Mouse (Mus musculus): ENCODE measurements around the gene Dusp2. TPM values are rescaled to one million over a fixed set of nuclear protein-coding genes. Genes with fewer than 3 reads are reported as not detected.

The Dusp2 gene
- polyA plus RNA-seq, 1 experiment from 2014 or later: 3.2 TPM

GRCm38 (mm10) chr2:127306123-127306522 lies 29.8 kb upstream of the Dusp2 start:
- Histone ChIP-seq H3K4me3 (ENCODE audit: low read depth, low read length) (no peak overlapping the region), H3K4me1 (ENCODE audit: control insufficient read depth, insufficient read depth, low read length) (no peaks in the 10 kb centered on the region), H3K4me2 (replicated peaks; ENCODE audit: low read depth, low read length) (no peak overlapping the region), H3K9ac (replicated peaks; ENCODE audit: low read depth, low read length) (no peak overlapping the region), H3K36me3 (ENCODE audit: control insufficient read depth, insufficient read depth, low read length) (no peaks in the 10 kb centered on the region), H3K27me3 (ENCODE audit: control insufficient read depth, insufficient read depth, low read length) (no peaks in the 10 kb centered on the region), H3K9me3 (ENCODE audit: control insufficient read depth, low read depth, low read length) (no peaks in the 10 kb centered on the region), H3K27ac (ENCODE audit: low read length) (no peak overlapping the region)
- ATAC-seq (ENCODE audit: insufficient number of reproducible peaks, insufficient read depth, low FRiP score, low read depth): no peak

GRCm38 (mm10) chr2:127307179-127307578 lies 28.8 kb upstream of the Dusp2 start:
- Histone ChIP-seq H3K27me3 (ENCODE audit: control insufficient read depth, insufficient read depth, low read length) (no peaks in the 10 kb centered on the region), H3K4me1 (ENCODE audit: control insufficient read depth, insufficient read depth, low read length) (no peaks in the 10 kb centered on the region), H3K36me3 (ENCODE audit: control insufficient read depth, insufficient read depth, low read length) (no peaks in the 10 kb centered on the region), H3K9me3 (ENCODE audit: control insufficient read depth, low read depth, low read length) (no peaks in the 10 kb centered on the region), H3K9ac (replicated peaks; ENCODE audit: low read depth, low read length) (no peak overlapping the region), H3K4me2 (replicated peaks; ENCODE audit: low read depth, low read length) (no peak overlapping the region), H3K4me3 (ENCODE audit: low read depth, low read length) (no peak overlapping the region), H3K27ac (ENCODE audit: low read length) (no peak overlapping the region)
- ATAC-seq (ENCODE audit: insufficient number of reproducible peaks, insufficient read depth, low FRiP score, low read depth): no peak
- WGBS: 43% methylated on average over 3 of the region's 3 CpGs

GRCm38 (mm10) chr2:127308660-127309059 lies 27.3 kb upstream of the Dusp2 start:
- Histone ChIP-seq H3K4me1 (ENCODE audit: control insufficient read depth, insufficient read depth, low read length) (no peaks in the 10 kb centered on the region), H3K9me3 (ENCODE audit: control insufficient read depth, low read depth, low read length) (no peaks in the 10 kb centered on the region), H3K4me3 (ENCODE audit: low read depth, low read length) (no peak overlapping the region), H3K36me3 (ENCODE audit: control insufficient read depth, insufficient read depth, low read length) (no peaks in the 10 kb centered on the region), H3K4me2 (replicated peaks; ENCODE audit: low read depth, low read length) (no peak overlapping the region), H3K27me3 (ENCODE audit: control insufficient read depth, insufficient read depth, low read length) (no peaks in the 10 kb centered on the region), H3K27ac (ENCODE audit: low read length) (no peak overlapping the region), H3K9ac (replicated peaks; ENCODE audit: low read depth, low read length) (no peak overlapping the region)
- ATAC-seq (ENCODE audit: insufficient number of reproducible peaks, insufficient read depth, low FRiP score, low read depth): no peak
- WGBS: 89% methylated on average over 2 of the region's 2 CpGs

GRCm38 (mm10) chr2:127310246-127310645 lies 25.7 kb upstream of the Dusp2 start:
- ATAC-seq (ENCODE audit: insufficient number of reproducible peaks, insufficient read depth, low FRiP score, low read depth): no peak
- Histone ChIP-seq H3K4me3 (ENCODE audit: low read depth, low read length) (no peak overlapping the region), H3K27me3 (ENCODE audit: control insufficient read depth, insufficient read depth, low read length) (no peaks in the 10 kb centered on the region), H3K4me2 (replicated peaks; ENCODE audit: low read depth, low read length) (no peak overlapping the region), H3K9me3 (ENCODE audit: control insufficient read depth, low read depth, low read length) (no peaks in the 10 kb centered on the region), H3K27ac (ENCODE audit: low read length) (no peak overlapping the region), H3K4me1 (ENCODE audit: control insufficient read depth, insufficient read depth, low read length) (no peaks in the 10 kb centered on the region), H3K9ac (replicated peaks; ENCODE audit: low read depth, low read length) (no peak overlapping the region), H3K36me3 (ENCODE audit: control insufficient read depth, insufficient read depth, low read length) (no peaks in the 10 kb centered on the region)
- WGBS: 42% methylated on average over 2 of the region's 2 CpGs

- 89% methylated on average over 7 of the region's 7 CpGs for WGBS
- no peak for ATAC-seq (ENCODE audit: insufficient number of reproducible peaks, insufficient read depth, low FRiP score, low read depth)
- H3K4me1 ChIP-seq (ENCODE audit: control insufficient read depth, insufficient read depth, low read length): no peaks in the 10 kb centered on the region
- no peaks in the 10 kb centered on the region for H3K9me3 ChIP-seq (ENCODE audit: control insufficient read depth, low read depth, low read length)
- no peak overlapping the region for H3K27ac ChIP-seq (ENCODE audit: low read length)
- H3K27me3 ChIP-seq (ENCODE audit: control insufficient read depth, insufficient read depth, low read length): no peaks in the 10 kb centered on the region
- H3K9ac ChIP-seq (replicated peaks; ENCODE audit: low read depth, low read length): no peak overlapping the region
- no peaks in the 10 kb centered on the region for H3K36me3 ChIP-seq (ENCODE audit: control insufficient read depth, insufficient read depth, low read length)
- H3K4me2 ChIP-seq (replicated peaks; ENCODE audit: low read depth, low read length): no peak overlapping the region
- H3K4me3 ChIP-seq (ENCODE audit: low read depth, low read length): no peak overlapping the region
These were observed 25.3 kb upstream of the Dusp2 start for GRCm38 (mm10) chr2:127310685-127311084.

- ATAC-seq (ENCODE audit: insufficient number of reproducible peaks, insufficient read depth, low FRiP score, low read depth): no peak
- no peak overlapping the region for H3K9ac ChIP-seq (replicated peaks; ENCODE audit: low read depth, low read length)
- no peak overlapping the region for H3K27ac ChIP-seq (ENCODE audit: low read length)
- no peaks in the 10 kb centered on the region for H3K4me1 ChIP-seq (ENCODE audit: control insufficient read depth, insufficient read depth, low read length)
- H3K36me3 ChIP-seq (ENCODE audit: control insufficient read depth, insufficient read depth, low read length): no peaks in the 10 kb centered on the region
- no peak overlapping the region for H3K4me3 ChIP-seq (ENCODE audit: low read depth, low read length)
- no peaks in the 10 kb centered on the region for H3K27me3 ChIP-seq (ENCODE audit: control insufficient read depth, insufficient read depth, low read length)
- H3K4me2 ChIP-seq (replicated peaks; ENCODE audit: low read depth, low read length): no peak overlapping the region
- no peaks in the 10 kb centered on the region for H3K9me3 ChIP-seq (ENCODE audit: control insufficient read depth, low read depth, low read length)
- WGBS: 88% methylated on average over 1 of the region's 1 CpGs
These were observed 24.8 kb upstream of the Dusp2 start for GRCm38 (mm10) chr2:127311193-127311592.

GRCm38 (mm10) chr2:127312801-127313200 lies 23.2 kb upstream of the Dusp2 start:
- 91% methylated on average over 4 of the region's 4 CpGs for WGBS
- H3K27ac ChIP-seq (ENCODE audit: low read length): no peak overlapping the region
- no peak for ATAC-seq (ENCODE audit: insufficient number of reproducible peaks, insufficient read depth, low FRiP score, low read depth)
- no peak overlapping the region for H3K9ac ChIP-seq (replicated peaks; ENCODE audit: low read depth, low read length)
- no peak overlapping the region for H3K4me3 ChIP-seq (ENCODE audit: low read depth, low read length)
- H3K27me3 ChIP-seq (ENCODE audit: control insufficient read depth, insufficient read depth, low read length): no peaks in the 10 kb centered on the region
- H3K4me2 ChIP-seq (replicated peaks; ENCODE audit: low read depth, low read length): no peak overlapping the region
- H3K4me1 ChIP-seq (ENCODE audit: control insufficient read depth, insufficient read depth, low read length): no peaks in the 10 kb centered on the region
- no peaks in the 10 kb centered on the region for H3K36me3 ChIP-seq (ENCODE audit: control insufficient read depth, insufficient read depth, low read length)
- H3K9me3 ChIP-seq (ENCODE audit: control insufficient read depth, low read depth, low read length): no peaks in the 10 kb centered on the region

- no peaks in the 10 kb centered on the region for H3K27me3 ChIP-seq (ENCODE audit: control insufficient read depth, insufficient read depth, low read length)
- no peaks in the 10 kb centered on the region for H3K4me1 ChIP-seq (ENCODE audit: control insufficient read depth, insufficient read depth, low read length)
- no peak overlapping the region for H3K27ac ChIP-seq (ENCODE audit: low read length)
- H3K36me3 ChIP-seq (ENCODE audit: control insufficient read depth, insufficient read depth, low read length): no peaks in the 10 kb centered on the region
- WGBS: 60% methylated on average over 4 of the region's 4 CpGs
- no peaks in the 10 kb centered on the region for H3K9me3 ChIP-seq (ENCODE audit: control insufficient read depth, low read depth, low read length)
- no peak overlapping the region for H3K4me2 ChIP-seq (replicated peaks; ENCODE audit: low read depth, low read length)
- no peak for ATAC-seq (ENCODE audit: insufficient number of reproducible peaks, insufficient read depth, low FRiP score, low read depth)
- no peak overlapping the region for H3K9ac ChIP-seq (replicated peaks; ENCODE audit: low read depth, low read length)
- H3K4me3 ChIP-seq (ENCODE audit: low read depth, low read length): no peak overlapping the region
These were observed 22.1 kb upstream of the Dusp2 start for GRCm38 (mm10) chr2:127313878-127314277.

GRCm38 (mm10) chr2:127314467-127315154 lies 21.3 kb upstream of the Dusp2 start:
- Histone ChIP-seq H3K4me3 (ENCODE audit: low read depth, low read length) (no peak overlapping the region), H3K9ac (replicated peaks; ENCODE audit: low read depth, low read length) (no peak overlapping the region), H3K4me1 (ENCODE audit: control insufficient read depth, insufficient read depth, low read length) (no peaks in the 10 kb centered on the region), H3K27ac (ENCODE audit: low read length) (no peak overlapping the region), H3K27me3 (ENCODE audit: control insufficient read depth, insufficient read depth, low read length) (no peaks in the 10 kb centered on the region), H3K36me3 (ENCODE audit: control insufficient read depth, insufficient read depth, low read length) (no peaks in the 10 kb centered on the region), H3K9me3 (ENCODE audit: control insufficient read depth, low read depth, low read length) (no peaks in the 10 kb centered on the region), H3K4me2 (replicated peaks; ENCODE audit: low read depth, low read length) (no peak overlapping the region)
- ATAC-seq (ENCODE audit: insufficient number of reproducible peaks, insufficient read depth, low FRiP score, low read depth): no peak
- 76% methylated on average over 6 of the region's 6 CpGs for WGBS

Measured in stomach, embryonic 14.5 days (tissue).